Mouse (Mus musculus): ENCODE results near the gene Gm9602. TPM values are rescaled to one million over a fixed set of nuclear protein-coding genes. Genes with fewer than 3 reads are reported as not detected.

Gene Gm9602
- not detected in 2 replicates for polyA plus RNA-seq (2015; fragmentation: Nextera tagmentation; extraction: Ambion mirVana)

DNA sequence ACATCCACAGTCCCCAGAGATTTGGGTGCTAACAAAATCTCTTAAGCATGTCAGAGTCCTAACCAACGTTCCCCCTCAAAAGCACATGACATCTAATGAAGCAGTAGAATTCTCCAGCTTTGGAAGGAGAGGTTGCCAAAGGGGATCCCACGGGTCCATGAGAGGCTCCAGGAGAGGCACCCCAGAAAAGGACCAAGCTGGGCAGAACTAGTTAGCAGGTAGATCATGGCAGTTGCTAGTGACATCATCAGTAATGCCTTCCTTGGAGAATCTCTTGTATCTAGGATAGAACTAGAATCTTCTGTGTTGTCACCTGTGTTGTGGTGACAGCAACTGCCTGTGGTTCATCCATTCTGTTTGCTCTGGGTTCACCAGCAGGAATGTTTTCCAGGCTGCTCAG is at the start of gene Gm9602:
Gene Gm9602, plus strand, starts transcription at position 301 of the 400 bp plus-strand sequence.

Other genes starting within 250 kb of the Gm9602 start
- gene Gm3047, start 220.9 kb upstream of the Gm9602 start, polyA plus RNA-seq (2015; fragmentation: Nextera tagmentation; extraction: Ambion mirVana) = not detected in 2 replicates
- not detected in 2 replicates for gene Gm8159, start 144.0 kb upstream of the Gm9602 start, polyA plus RNA-seq (2015; fragmentation: Nextera tagmentation; extraction: Ambion mirVana)
- gene Gm3239, start 112.1 kb upstream of the Gm9602 start, polyA plus RNA-seq (2015; fragmentation: Nextera tagmentation; extraction: Ambion mirVana) = not detected in 2 replicates
- not detected in 2 replicates for gene Gm7876, start 67.1 kb upstream of the Gm9602 start, polyA plus RNA-seq (2015; fragmentation: Nextera tagmentation; extraction: Ambion mirVana)
- not detected in 2 replicates for gene Gm3252, start 49.6 kb upstream of the Gm9602 start, polyA plus RNA-seq (2015; fragmentation: Nextera tagmentation; extraction: Ambion mirVana)
- gene Gm3269, start 61.8 kb downstream of the Gm9602 start, polyA plus RNA-seq (2015; fragmentation: Nextera tagmentation; extraction: Ambion mirVana) = not detected in 2 replicates
- not detected in 2 replicates for gene Gm3264, start 79.2 kb downstream of the Gm9602 start, polyA plus RNA-seq (2015; fragmentation: Nextera tagmentation; extraction: Ambion mirVana)
- gene Gm3278, start 116.1 kb downstream of the Gm9602 start, polyA plus RNA-seq (2015; fragmentation: Nextera tagmentation; extraction: Ambion mirVana) = not detected in 2 replicates
- not detected in 2 replicates for gene Gm8297, start 207.6 kb downstream of the Gm9602 start, polyA plus RNA-seq (2015; fragmentation: Nextera tagmentation; extraction: Ambion mirVana)
- not detected in 2 replicates for gene Gm3298, start 239.6 kb downstream of the Gm9602 start, polyA plus RNA-seq (2015; fragmentation: Nextera tagmentation; extraction: Ambion mirVana)

All from spleen, postnatal 0 days (tissue).